ENCODE assay signal across 23 mouse cellular contexts in the genomic region with DNA sequence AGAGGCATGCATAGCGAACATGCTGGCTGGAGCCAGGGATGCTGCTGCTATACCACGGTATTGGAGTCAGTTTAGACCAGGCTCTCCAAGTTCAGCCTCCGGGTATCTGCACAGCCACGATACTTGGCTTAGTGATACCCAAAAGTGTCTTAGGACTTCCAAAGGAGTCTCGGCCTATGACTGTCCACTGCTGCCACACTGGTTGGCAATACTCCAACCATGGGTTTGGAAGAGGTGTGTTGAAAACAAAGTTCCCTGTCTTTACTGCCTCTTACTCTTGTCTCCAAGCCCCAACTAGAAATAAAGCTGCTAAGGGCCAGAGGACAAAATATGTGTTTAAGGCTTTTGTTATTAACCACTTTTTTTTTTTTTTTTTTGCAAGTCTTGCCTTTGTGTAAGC. TPM values are rescaled to one million over a fixed set of nuclear protein-coding genes. Genes with fewer than 3 reads are reported as not detected.
"Had no signal": no experiment of that assay in that cellular context is flagged by ENCODE, and none has a peak within 500 bp of the region (broad histone marks: within the 10 kb centered on the region; RNA-seq: fewer than 3 reads in every experiment).

No protein-coding gene starts in this region.

- H3K9me3 ChIP-seq: embryonic facial prominence, embryonic 12.5 days; embryonic facial prominence, embryonic 15.5 days; forebrain, embryonic 10.5 days; forebrain, embryonic 12.5 days; forebrain, embryonic 13.5 days; forebrain, embryonic 15.5 days; heart, embryonic 10.5 days; heart, embryonic 12.5 days; heart, embryonic 13.5 days had no signal

- H3K9ac ChIP-seq: embryonic facial prominence, embryonic 12.5 days; embryonic facial prominence, embryonic 15.5 days; forebrain, embryonic 12.5 days; forebrain, embryonic 13.5 days; forebrain, embryonic 15.5 days; forebrain, postnatal 0 days; heart, embryonic 12.5 days; heart, embryonic 13.5 days had no signal

- H3K27ac ChIP-seq: embryonic facial prominence, embryonic 12.5 days; forebrain, embryonic 10.5 days; forebrain, embryonic 12.5 days; forebrain, embryonic 13.5 days; forebrain, embryonic 15.5 days; heart, adult 2 months; heart, embryonic 10.5 days; heart, embryonic 13.5 days had no signal

- H3K4me2 ChIP-seq: embryonic facial prominence, embryonic 12.5 days; embryonic facial prominence, embryonic 15.5 days; forebrain, embryonic 12.5 days; forebrain, embryonic 13.5 days; forebrain, embryonic 15.5 days; heart, embryonic 11.5 days; heart, embryonic 12.5 days; heart, embryonic 13.5 days had no signal

- ATAC-seq: forebrain, embryonic 13.5 days; forebrain, embryonic 14.5 days; forebrain, embryonic 15.5 days; forebrain, embryonic 16.5 days; forebrain, postnatal 0 days had no signal

- H3K4me3 ChIP-seq: embryonic facial prominence, embryonic 12.5 days; embryonic facial prominence, embryonic 15.5 days; erythroblast, embryonic 14.5 days; forebrain, embryonic 10.5 days; forebrain, embryonic 12.5 days; forebrain, embryonic 13.5 days; forebrain, embryonic 15.5 days; gastrocnemius, adult 2 months; heart, adult 2 months; heart, embryonic 10.5 days; heart, embryonic 12.5 days; heart, embryonic 13.5 days had no signal

- H3K36me3 ChIP-seq: embryonic facial prominence, embryonic 12.5 days; embryonic facial prominence, embryonic 15.5 days; forebrain, embryonic 10.5 days; forebrain, embryonic 12.5 days; forebrain, embryonic 15.5 days; heart, embryonic 10.5 days; heart, embryonic 12.5 days; heart, embryonic 13.5 days had no signal

- H3K4me1 ChIP-seq: embryonic facial prominence, embryonic 12.5 days; forebrain, embryonic 10.5 days; forebrain, embryonic 12.5 days; forebrain, embryonic 13.5 days; forebrain, embryonic 15.5 days; heart, embryonic 10.5 days; heart, embryonic 12.5 days; heart, embryonic 13.5 days had no signal

- DNase-seq: cerebellum, adult 8-10 months; embryo, embryonic 11 days; forebrain, postnatal 0 days; gastrocnemius, adult 2 months; gastrocnemius, postnatal 10 days; gastrocnemius, postnatal 14 days; gastrocnemius, postnatal 25 days; gastrocnemius, postnatal 36 days; heart, adult 11 months; heart, adult 2 months had no signal

- H3K27me3 ChIP-seq: embryonic facial prominence, embryonic 12.5 days; embryonic facial prominence, embryonic 15.5 days; forebrain, embryonic 12.5 days; forebrain, embryonic 13.5 days; forebrain, embryonic 15.5 days had no signal

RNA-seq across cellular contexts. Expression of a gene that starts 12.2 kb away (rescaled TPM):
- polyA plus RNA-seq: erythroblast, embryonic 14.5 days had no signal

RNA-seq across cellular contexts. Expression of a gene that starts 15.1 kb away (rescaled TPM):
- polyA plus RNA-seq: erythroblast, embryonic 14.5 days; forebrain, embryonic 14.5 days; forebrain, embryonic 15.5 days; heart, embryonic 12.5 days had no signal
